Mouse (Mus musculus) cerebellum, postnatal 10 days (tissue): Measurements from ENCODE around the gene Slc12a3.

Source experiments
- DNase-seq, 2 experiments: peaks; one replicate each; pipeline ENCODE4 v3.0.0; 2021; ENCODE audit warnings: mixed read lengths in 2 of 2

The Slc12a3 gene

GRCm38 (mm10) chr8:94409523-94409922, 80.5 kb downstream of the Slc12a3 start:
- no peak for DNase-seq

DNA sequence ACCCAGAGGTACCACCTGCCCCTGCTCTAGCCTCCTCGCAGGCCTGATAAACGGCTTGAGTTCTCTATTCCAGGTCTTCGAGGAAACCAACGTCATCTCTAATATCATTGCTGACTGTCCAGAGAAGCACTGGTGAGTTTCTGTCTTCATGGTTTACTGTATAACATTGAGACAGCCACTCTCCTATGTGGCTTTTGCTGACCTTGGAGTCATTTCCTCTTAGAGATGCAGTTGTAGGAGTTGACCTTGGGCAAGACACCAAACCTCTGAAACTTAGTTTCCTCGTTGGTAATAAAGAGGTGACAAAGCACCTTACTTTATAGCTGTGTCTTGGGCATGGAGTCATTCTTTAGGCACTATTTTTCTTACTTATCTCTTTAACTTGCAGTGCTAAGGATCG, 83.5 kb downstream of the Slc12a3 start:
- DNase-seq = no peak

DNA sequence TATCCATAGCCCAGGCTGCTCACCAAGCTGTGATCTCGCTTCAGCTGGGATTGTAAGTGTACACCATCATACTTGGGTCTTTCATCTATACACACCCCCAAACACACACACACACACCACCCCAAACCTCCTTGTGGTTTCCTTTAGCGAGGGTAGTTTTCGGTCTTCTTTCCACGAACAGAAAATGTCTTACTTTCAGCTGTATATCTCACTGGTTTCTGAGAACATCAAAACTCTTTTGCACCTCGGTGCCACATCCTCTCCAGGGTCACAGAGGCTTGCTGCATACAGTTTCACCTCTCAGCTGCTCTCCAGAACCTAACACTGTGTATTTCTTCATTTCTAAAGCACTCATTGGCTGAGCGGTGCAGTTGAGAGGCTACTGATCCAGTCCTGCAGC, 84.5 kb downstream of the Slc12a3 start:
- DNase-seq = no peak

DNA sequence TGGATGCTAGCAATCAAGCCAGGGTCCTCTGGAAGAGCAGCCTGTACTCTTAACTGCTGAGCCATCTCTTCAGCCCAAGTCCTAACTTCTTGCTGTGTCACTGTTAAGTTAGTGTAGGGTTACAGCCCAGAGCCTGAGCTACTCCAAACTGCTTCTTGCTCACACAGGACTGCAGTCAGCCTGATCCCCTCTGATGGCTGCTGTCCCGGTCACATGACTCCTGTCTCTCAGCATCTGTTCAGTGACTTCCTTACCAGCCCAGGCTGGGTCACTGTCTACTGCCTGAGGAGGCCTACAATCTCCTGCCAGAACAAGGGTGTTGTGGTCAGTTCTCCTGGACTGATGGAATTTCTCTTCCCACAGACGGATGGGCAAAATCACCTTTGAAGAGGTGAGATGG, 86.2 kb downstream of the Slc12a3 start:
- peak in 1 of 2 experiments; percentile 25 for DNase-seq
